Mouse (Mus musculus) regulatory T cell (primary cell): Measurements from ENCODE around the gene Cnga2.

ENCODE experiments used
- in situ Hi-C: fragments of 300-600 bp; cut with MboI, MseI; formaldehyde crosslinking; loops from one replicate; pipeline ENCODE4 v1.15.1; 2025; ENCODE audit warnings: high pct_unique_total_duplicates

The Cnga2 gene

DNA sequence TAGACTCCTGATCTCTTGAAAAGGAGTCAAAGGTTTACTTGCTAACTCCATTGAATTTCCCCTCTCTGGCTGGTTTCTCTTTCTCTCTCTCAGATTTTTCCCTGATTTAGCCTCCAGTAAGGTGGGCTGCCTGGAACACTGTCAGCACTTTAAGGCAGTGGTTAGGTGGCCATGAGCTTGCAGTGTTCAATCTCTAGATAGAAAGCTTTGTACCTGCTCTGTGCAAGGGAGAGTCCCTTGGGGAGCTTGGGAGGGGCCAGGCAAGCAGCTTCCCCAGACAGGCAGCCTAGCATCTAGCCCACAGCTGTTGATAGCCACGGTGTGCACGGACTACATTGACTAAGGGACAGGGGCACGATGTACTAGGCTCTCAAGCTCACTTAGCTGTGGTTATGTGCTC lies at the start of gene Cnga2:
Gene Cnga2, plus strand, starts transcription at position 301 of the 400 bp plus-strand sequence.
- in situ Hi-C loops = loop anchor here (25.0 kb wide), 1 partner anchor 821 kb away; no protein-coding TSS in a partner anchor

DNA sequence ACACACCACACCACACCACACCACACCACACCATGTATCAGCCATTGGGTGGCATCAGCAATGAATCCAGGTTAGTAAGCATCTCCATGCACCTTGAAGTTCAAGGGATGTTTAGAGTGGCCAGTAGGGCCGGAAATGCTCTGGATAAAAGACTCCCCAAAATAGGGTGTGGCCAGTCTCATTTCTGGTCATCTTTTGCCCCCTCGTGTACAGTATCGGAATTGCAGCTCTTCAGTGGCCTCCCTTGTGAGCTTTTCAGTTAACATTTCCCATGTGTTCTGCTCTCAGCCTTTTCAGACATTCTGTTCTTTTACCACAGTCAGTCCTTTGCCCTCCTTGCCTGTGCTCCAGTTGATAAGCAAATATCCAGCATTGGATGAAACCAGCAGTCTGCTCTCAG lies 45.0 kb upstream of the Cnga2 start:
- in situ Hi-C loops = loop anchor here (5.0 kb wide), 1 partner anchor 299 kb away; no protein-coding TSS in a partner anchor

DNA sequence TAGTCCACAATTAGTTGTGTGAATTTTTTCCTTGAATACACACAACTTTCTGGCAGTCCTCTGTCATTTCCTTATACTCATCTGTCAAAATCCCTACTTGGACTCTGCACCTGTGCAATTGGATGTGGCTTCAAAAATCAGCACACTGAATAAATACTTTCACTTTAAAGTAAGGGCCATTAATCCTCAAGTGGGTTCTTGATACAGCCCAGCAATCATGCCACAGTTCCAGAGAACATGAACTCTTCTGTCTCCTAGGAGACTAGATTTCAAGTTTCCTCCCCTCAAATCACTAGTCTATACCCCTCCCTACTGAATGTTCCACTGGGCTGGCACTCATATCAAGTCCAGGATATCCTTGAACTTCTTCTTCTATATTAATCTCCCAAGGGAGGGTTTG lies 33.3 kb upstream of the Cnga2 start:
- in situ Hi-C loops = loop anchor here (5.0 kb wide), 1 partner anchor 681 kb away; no protein-coding TSS in a partner anchor

DNA sequence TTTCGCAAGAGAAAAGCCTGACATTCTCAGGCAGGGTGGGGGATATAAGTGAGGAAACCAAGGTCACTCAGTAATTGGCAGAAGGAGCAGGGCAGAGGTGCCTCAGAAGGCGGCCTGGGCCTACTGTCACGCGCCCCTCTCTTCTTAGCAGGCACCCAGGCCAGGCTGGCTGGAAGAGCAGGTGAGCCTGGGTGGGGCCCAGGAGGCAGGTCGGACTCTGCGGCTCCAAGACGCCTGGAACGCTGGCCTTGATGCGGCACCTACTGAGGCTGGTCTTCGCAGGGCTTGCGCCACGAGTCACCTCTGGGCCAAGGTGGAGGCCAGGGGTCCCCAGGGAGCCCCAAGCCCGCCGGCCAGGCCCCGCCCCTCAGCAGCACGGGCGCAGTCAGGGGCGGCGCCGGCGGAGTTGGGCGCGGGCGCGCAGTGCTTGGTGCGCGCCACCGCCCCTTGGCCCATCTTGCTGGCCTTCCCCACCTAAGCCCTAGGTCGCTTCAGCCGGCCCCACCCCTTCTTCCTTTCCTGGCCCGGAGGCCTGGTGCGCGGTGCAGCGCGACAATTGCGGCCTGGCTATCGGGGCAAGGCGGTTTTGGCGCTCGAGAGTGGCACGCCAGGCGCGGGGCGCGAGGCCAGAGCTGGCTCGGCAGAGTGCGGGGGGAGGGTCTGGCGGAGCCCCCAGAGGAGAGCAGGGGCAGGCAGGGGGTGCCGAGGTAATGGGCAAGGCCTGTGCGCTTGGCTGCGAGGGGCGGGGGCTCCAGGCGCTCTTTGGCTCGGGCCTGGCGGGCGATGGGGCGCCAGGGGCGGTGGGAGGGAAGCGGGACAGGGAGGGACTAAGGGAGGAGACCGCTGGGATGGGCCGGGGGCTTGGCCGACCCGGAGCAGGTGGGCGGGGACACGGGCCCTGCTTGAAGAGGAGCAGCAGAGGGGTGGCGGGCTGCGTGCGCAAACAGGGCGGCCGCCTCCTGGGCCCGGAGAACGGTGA lies 29.3 kb upstream of the Cnga2 start, which contains the start of gene Prrg3:
Gene Prrg3, plus strand, starts transcription at position 552 of the 979 bp plus-strand sequence.
- in situ Hi-C loops = no loop called here

DNA sequence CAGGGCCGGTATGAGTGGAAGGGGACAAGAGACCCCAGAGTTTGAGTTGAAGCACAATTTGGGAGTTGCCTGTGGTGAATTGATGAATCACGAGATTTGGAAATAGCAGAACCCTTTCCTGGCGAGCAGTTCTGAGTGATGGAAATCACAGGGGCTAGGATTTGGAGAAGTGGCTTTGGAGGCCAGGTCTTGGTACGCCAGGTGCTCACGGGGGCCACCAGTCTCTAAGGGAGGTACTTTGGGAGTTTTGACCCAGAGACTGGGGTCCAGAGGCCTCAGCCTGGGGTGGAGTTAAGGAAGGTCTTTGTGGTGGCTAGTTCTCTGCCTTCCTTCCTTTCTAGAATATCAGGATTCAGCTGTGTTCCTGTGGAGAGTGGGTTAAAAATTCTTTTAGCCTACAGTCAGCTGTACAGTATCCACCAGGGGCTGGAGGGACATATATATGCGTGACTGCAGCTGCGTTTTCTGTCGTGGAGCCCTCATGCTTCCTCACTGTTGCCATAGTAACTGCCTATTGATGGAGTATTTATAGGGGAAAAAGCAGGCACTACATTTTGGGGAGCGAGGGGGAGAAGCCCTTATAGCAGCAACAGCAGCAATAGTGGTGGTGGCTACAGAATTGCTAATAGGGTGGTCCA lies 28.3 kb upstream of the Cnga2 start:
- in situ Hi-C loops = no loop called here

DNA sequence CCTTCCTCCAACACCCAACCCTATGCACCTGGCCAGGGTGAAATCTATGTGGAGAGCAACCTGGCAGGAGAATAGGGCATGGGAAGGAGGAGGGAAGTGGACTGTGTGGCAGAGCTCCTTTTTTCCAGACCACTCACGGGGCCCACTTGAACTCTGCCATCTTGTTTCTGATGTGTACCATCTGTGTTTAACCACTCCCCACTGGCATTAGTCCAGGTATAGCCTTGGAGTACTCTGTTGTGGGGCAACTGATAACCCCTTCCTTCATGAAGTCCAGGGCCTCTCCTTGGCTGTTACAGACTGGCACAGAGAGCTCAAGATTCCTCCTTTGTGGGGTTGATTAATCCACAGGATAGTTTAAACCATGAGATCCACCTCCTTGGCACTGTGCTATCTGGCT lies 23.4 kb upstream of the Cnga2 start:
- in situ Hi-C loops = no loop called here

DNA sequence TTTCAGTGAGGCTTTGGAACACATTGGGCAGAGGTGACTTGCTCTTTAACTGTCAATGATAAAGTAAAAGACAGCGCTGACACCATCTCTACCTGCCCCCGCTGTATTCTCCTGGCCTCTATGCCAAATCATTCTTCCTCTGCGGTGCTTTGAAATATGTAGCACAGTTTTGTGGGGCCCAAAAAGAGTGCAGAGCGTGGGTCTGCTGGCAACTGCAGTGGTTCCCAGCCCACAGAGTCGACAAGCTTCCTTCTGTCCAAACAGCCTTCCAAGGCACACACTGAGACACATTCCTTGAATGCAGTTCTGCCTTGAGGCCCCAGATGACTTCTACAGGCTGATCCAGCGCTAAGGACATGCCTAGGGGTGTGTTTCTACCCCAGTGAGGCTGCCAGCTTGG lies 22.8 kb upstream of the Cnga2 start:
- in situ Hi-C loops = no loop called here

DNA sequence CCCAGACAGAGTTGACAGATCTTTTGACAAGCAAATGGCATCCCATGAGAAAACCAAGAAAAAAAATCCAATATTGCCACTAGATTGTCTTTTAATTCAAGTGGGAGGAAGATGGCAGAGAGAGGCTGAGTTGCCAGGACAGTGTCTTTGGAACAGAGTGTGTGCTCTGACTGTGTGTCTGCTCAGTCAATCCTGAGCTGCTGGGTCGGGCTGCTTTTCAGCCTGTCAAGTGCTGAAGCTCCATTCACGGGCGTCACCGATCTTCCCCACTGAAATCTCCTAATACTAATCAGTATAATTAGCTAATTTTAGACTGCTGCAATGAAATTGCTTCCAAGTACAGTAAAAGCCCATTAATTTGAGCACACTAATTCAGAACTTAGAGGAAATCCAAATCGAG lies 20.3 kb upstream of the Cnga2 start:
- in situ Hi-C loops = no loop called here

DNA sequence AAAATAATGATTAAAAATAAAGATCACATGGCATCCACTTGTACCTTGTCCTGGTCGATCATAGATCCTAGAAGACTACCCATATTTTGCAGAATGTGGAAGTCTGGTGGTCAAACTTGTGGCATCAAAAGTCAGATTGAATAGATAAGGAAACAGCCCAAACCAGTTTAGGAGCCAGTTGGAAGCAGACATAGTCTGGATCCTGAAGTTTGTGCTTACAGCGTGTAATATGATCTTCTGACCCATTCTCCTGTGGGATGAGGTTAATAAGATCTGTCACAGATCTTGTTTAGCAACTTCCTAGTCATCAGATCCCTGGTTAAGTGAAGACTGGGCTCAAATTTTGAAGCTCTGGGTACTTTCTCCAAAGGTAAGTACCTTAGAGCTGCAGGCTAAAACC lies 19.0 kb upstream of the Cnga2 start, which contains the start of gene Fate1:
Gene Fate1, plus strand, starts transcription at position 301 of the 400 bp plus-strand sequence.
- in situ Hi-C loops = no loop called here

DNA sequence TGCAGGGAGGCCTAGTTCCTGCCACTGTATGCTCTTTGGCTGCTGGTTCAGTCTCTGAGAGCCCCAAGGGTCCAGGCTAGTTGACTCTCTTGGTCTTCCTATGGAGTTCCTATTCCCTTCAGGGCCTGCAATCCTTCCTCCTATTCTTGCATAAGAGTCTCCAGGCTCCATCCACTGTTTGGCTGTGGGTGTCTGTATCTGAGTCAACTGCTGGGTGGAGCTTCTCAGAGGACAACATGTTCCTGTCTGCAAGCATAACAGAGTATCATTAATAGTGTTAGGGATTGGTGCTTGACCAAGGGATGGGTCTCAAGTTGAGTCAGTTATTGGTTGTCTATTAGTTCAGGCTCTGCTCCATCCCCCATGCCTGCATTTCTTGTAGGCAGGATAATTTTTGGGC lies 14.0 kb upstream of the Cnga2 start:
- in situ Hi-C loops = loop anchor here (25.0 kb wide), 1 partner anchor 835 kb away; no protein-coding TSS in a partner anchor

DNA sequence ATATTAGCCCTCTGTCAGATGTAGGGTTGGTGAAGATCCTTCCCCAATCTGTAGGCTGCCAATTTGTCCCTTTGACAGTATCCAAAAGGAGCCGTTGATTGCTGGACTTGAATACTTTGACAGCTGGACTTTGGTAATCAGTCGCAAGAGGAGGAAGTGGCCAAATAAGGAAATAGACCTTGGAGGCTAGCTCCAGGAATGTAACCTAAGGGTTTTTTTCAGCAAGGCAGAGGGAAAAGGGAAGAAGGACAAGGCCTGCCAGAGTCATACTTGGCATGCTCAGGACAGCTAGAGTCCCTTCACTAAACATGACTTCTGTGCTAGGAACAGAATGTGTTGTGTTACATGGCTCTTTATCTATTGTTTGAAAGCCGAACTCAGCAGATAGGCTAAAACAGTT lies 11.2 kb upstream of the Cnga2 start:
- in situ Hi-C loops = loop anchor here (25.0 kb wide), 1 partner anchor 832 kb away; no protein-coding TSS in a partner anchor

DNA sequence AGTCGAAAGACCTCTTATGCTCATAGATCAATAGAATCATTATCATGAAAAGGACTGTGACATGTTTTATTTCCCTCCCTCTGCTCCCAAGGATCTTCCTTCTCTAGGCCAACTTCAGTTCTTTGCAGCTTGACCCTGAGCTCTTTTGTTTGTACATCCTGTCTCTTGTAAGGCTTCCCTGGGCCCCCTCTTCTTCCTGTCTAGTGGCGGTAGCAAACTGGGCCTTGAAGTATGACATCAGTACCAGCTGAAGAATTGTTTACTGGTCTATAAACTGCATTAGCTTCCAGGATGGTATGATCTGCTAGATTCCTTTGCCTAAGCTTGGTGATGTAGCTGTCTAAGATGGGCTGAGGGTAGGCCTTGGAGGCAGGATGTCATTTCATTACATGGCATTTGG lies 10.3 kb upstream of the Cnga2 start:
- in situ Hi-C loops = loop anchor here (25.0 kb wide), 1 partner anchor 831 kb away; no protein-coding TSS in a partner anchor

DNA sequence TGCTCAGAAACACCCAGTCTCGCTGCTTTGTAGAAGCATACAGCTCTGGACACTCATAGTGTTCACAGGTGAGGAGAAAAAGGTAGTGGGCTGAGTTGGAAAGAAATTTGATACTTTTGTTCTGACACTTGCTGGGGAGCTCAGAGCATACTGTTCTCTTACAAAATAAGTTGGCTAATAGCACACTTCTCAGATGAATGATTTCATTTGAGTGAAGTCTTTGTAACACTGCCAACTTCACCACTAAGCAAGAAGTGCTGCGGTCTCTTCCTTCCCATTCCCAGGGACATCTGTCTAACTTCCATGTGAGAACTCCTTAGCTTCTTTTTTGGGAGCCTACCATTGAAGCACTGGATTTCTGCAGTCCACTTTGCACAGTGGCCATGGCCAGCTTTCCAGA lies 8.4 kb upstream of the Cnga2 start:
- in situ Hi-C loops = loop anchor here (25.0 kb wide), 1 partner anchor 829 kb away; no protein-coding TSS in a partner anchor

DNA sequence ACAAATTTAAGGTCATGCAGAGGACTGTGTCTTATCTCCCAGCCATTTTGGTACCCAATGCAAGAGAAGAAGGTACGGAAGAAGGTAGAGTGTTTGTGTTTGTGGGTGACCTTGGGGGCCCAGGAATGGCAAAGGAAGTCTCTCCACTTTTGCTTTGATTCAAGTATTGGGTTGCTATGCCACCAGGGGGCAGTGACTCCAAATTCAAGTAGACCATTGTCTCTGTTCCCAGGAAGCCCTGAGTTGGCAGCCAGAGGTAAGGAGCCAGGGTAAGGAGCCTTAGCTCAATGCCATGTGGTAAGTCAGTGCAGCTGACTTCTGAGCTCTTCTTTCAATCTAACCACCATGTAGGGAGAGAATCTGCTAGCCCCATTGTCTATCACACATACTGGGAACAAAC lies 7.9 kb upstream of the Cnga2 start:
- in situ Hi-C loops = loop anchor here (25.0 kb wide), 1 partner anchor 829 kb away; no protein-coding TSS in a partner anchor

DNA sequence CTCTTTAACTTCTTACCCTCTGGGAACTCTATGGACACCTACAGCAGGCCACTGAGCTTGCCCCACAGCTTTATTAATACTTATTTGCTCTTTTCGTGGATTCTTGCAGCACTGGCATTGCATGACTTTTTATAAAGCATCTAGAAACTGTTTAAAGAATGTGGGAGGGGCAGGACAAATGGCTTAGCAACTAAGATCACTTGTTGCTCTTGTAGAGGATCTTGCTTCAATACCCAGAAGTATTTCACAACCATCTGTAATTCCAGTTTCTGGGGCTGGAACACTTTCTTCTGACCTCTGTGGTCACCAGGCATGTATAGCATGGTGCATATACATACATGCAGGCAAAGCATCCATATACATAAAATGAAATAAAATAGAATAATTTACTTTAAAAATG lies 4.3 kb downstream of the Cnga2 start:
- in situ Hi-C loops = loop anchor here (25.0 kb wide), 1 partner anchor 816 kb away; no protein-coding TSS in a partner anchor

DNA sequence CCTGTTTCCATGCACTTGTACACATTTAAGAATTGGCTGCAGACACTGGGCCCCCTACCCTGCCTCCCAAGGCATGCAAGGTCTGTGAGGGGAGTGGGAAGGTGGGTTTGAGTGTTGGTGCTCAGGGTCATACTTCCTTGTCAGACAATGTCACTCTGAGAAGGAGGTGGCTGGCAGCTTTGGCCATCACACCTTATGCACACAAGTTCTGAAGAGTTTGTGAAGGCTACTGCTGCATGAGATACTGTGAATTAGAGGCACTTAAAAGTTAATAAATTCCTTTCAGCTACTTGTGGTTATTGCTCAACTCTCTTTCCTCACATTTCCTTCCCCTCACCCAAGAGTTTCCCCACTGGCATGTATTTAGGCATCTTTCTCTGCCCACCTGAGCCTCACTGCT lies 18.3 kb downstream of the Cnga2 start:
- in situ Hi-C loops = no loop called here

DNA sequence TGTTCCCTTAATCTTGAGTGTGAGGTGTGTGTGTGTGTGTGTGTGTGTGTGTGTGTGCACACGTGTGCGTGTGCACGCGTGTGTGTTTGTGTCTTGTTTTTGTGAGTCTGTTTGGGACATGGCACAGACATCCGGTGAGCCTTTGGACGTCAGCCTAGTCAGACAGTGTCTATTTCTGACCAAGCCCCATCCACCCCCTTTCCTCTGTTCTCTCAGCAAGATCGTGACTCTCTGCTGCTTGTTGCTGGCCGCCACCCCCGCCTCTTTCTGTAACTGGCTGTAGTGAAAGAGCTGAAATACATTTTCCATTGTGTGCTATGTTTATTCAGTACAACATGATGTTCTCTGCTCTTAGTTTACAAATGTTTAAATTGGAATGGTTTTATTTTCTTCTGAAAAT lies 20.6 kb downstream of the Cnga2 start:
- in situ Hi-C loops = no loop called here

DNA sequence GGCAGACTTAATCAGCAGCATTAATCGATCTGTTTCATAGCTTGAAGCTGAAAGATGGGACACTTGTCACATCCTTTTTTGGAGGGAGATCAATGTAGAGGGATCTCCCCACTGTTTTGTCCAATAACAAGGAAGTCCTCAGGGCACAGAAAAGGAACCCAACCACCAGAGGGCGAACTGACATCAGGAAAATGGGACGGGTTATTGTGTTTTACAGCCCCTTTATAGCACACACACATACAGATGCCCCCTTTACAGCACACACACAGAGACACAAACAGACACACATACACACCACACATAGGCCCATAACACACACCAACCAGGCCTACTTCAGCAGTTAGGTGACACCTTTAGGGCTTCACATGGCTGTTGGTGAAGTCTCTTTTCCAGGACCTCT lies 21.2 kb downstream of the Cnga2 start:
- in situ Hi-C loops = no loop called here

DNA sequence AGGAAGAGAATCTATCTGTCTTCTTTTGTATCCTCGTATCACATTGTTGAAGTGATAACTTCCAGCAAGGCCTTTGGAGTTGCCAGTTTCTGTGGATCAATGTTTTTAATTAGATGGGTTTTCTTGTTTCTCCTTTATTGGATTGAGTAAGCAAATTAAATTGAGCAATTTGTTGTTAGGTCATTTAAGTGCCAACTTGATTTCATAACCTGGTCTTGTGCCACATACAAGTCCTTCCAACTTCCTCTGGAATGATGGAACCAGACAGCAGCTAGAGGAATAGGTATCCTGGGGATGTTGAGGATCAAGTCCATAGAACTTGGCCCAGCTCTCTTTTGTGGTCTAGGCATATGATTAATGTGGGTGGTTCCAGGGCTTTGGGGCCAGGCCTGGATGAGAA lies 30.6 kb downstream of the Cnga2 start:
- in situ Hi-C loops = no loop called here

DNA sequence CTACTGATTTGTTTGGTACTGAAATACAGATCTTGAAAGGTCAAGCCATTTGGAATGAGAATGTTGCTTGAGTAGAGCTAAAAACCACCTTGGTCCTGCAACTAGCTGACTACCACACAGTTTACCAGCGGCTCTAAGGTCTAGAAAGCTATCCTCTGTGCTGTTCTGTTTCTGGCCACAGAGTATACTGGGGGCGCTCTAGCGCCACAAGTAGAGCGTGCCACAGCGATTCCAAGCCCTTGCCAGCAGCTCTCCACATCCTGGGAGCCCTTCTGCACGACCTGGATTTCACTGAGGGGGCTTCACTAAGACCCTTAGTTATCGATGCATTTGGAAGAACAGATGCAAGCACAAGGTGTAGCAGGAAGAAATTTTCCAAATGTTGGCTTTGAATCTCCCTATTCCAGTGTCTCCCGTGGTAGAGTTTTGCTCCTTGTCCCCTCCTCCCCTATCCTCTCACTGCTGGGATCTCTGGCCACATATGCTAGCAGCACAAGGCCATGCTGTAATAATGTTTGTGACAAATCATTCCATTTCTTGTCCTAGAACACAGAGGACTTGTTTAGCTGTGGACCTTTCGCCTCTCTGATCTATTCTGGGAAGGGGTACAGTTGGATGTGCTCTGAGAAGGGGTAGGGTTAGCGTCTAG lies 31.2 kb downstream of the Cnga2 start:
- in situ Hi-C loops = no loop called here

DNA sequence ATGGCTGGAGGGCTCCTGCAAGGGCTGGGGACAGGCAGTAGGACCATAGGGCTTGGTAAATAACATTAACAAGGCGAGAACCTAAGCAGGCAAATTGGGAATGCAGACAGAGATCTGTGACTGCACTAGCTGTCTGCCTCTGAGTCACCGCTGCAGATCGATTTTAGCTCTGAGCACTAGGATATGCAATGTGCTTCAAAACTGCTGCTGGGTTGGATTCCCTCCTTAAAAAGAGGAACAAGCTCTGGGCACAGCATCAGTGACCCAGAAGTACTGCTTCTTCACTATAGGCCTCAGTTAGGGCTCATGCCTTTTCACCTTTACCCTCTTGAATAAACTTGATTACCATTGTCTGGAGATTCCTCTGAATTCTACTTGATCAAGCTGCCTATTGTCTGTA lies 31.9 kb downstream of the Cnga2 start:
- in situ Hi-C loops = no loop called here

DNA sequence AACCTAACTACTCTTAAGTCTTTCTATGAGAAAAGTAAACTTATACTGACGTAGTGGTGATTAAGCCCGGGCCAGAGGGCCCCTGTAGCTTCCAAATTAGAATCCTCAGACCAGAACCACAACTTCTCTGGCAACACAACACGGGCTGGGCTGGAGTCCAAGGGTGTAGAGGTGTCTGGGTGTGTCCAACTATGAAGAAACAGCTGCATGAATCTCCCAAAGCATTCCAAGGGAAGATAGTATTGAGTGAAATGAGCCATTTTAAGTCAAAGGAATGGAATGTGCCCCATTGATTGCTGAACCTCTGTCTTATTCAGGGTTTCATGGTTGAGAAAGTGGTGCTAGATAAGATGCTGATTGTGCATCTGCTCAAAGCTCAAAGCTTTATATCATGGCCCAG lies 52.4 kb downstream of the Cnga2 start:
- in situ Hi-C loops = no loop called here
